Mouse (Mus musculus): ENCODE results near the gene Hist1h2ap.
"Not testable (repeated sequence)": the region's sequence is repeated elsewhere in the genome, so short reads cannot be mapped to it uniquely, and the experiment has no call there.

DNA sequence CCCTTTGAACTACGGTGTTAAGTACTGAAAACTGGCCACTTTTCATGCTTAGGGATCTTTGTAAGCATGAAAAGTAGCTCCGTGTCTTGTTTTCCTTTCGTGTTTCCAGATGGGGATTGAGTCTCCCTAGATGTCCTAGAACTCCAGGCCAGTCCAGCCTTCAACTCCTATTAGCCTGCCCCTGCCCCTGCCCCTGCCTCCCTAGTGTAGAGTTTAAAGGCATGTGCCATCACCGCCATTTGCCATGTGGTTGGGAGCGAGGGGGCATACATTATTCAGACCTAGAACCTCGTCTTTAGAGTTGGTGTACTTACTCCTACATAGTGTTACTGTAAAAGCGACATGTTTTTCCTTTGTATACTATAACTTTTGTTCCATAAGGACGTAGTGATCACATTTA is 22.2 kb downstream of the Hist1h2ap start:
- TF ChIP-seq CTCF (IDR thresholded peaks at IDR 0.05; ENCODE audit: low read depth, low read length); POLR2AphosphoS5 (IDR thresholded peaks at IDR 0.05; ENCODE audit: insufficient replicate concordance, low read depth, low read length); GATA1 (IDR thresholded peaks at IDR 0.05; ENCODE audit: borderline replicate concordance, low read length); GATA2 (IDR thresholded peaks at IDR 0.05; ENCODE audit: borderline replicate concordance, low read depth, low read length); TAL1 (conservative IDR thresholded peaks at IDR 0.05; ENCODE audit: low read depth, low read length): not testable (repeated sequence)
